Mouse (Mus musculus) olfactory bulb, adult 2 months (tissue): Measurements from ENCODE around the gene Ifit1bl2.

ENCODE experiments used
- CTCF ChIP-seq: fragments of 200-500 bp; IDR thresholded peaks from 2 replicates; pipeline ENCODE4 v1.5.1; 2012; ENCODE audit warnings: low read depth, mild to moderate bottlenecking, low read length, moderate library complexity; ENCODE audit not compliant: insufficient read depth
- POLR2A ChIP-seq: fragments of 200-500 bp; IDR thresholded peaks from 2 replicates; pipeline ENCODE4 v1.6.1; 2012; ENCODE audit warnings: mild to moderate bottlenecking, low read depth, low read length, moderate library complexity; ENCODE audit not compliant: insufficient read depth

GRCm38 (mm10) chr19:34666127-34666526 is 25.6 kb upstream of the Ifit1bl2 start:
- TF ChIP-seq CTCF: no peak
- TF ChIP-seq POLR2A: no peak
